Mouse (Mus musculus) adrenal gland, adult 2 months (tissue): ENCODE measurements at regions not wholly inside any gene's neighbourhood (a gene's known extent, or its start where the extent isn't known, plus 50 kb on each side); places are given as distances from the start of the nearest gene placed in this dataset.

Source experiments
- DNase-seq: peaks from one replicate; pipeline ENCODE4 v3.0.0; 2021

DNA sequence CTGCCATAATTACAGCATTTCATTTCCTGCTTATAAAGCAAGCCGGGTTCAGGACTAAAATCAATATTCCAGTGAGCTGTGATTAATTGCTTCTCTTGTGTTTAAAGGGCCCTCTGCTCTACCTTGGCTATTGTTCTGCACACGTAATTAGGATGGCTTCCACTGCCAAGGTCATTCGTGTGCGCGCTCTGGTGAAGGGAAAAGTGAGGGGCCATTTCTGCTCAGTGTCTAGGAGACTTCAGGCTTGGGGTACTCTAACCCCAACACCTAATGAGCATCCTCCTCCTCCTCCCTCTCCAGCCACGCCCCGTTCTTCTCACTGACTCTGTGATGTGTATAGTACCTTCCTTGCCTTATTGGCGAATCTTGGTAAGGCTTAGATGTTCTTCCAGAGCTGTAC is 53.5 kb upstream of the Cxcl12 start:
- no peak for DNase-seq

DNA sequence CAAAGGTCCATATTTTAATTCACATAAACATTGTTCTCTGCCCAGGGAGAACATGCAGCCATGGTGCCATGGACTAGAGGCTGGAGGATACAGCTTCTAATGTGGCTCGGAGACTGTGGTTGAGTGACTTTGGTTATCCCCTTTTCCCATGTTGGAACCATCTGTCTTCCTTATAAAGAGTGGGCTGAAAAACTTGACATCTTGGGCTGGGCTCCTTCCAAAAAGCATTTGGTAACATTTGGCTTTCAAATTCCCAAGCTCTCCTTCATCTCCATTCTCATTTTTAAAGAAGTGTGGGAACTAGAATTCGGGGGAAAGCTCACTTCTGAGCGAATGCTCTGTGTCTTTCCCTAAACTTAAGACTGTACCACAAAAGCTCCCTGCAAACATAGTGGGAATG is 50.3 kb upstream of the Cxcl12 start:
- DNase-seq: no peak
